Mouse (Mus musculus) heart, adult 2 months (tissue): ENCODE data around the gene Zswim1. TPM values are rescaled to one million over a fixed set of nuclear protein-coding genes. Genes with fewer than 3 reads are reported as not detected.

Source experiments
- DNase-seq, 2 experiments: peaks; one replicate each; pipeline ENCODE4 v3.0.0; 2021
- H3K27ac ChIP-seq: fragments of 200-600 bp; 2 replicates; pipeline ENCODE4 v1.8.1; 2022
- H3K27me3 ChIP-seq: fragments of 200-500 bp; 2 replicates; pipeline ENCODE4 v1.6.1; 2012; ENCODE audit warnings: mild to moderate bottlenecking, low read length, inconsistent platforms, mixed read lengths; ENCODE audit not compliant: control insufficient read depth, insufficient read depth
- H3K36me3 ChIP-seq: fragments of 200-500 bp; 2 replicates; pipeline ENCODE4 v1.6.1; 2012; ENCODE audit warnings: low read length, inconsistent platforms; ENCODE audit not compliant: control insufficient read depth, insufficient read depth
- H3K4me1 ChIP-seq: fragments of 200-500 bp; 2 replicates; pipeline ENCODE4 v1.6.1; 2011; ENCODE audit warnings: low read length; ENCODE audit not compliant: control insufficient read depth, insufficient read depth
- H3K4me3 ChIP-seq: fragments of 200-600 bp; 2 replicates; pipeline ENCODE4 v1.8.1; 2022
- H3K79me2 ChIP-seq: fragments of 200-500 bp; replicated peaks from 2 replicates; pipeline ENCODE4 v1.6.1; 2012; ENCODE audit warnings: mild to moderate bottlenecking, inconsistent platforms, low read length, moderate library complexity, mixed read lengths; ENCODE audit not compliant: control insufficient read depth, insufficient read depth
- H3K9ac ChIP-seq: fragments of 200-500 bp; 2 replicates; pipeline ENCODE4 v1.6.1; 2012; ENCODE audit warnings: low read depth, mild to moderate bottlenecking, control low read depth, inconsistent platforms, low read length, mixed read lengths
- CTCF ChIP-seq: fragments of 200-600 bp; IDR thresholded peaks from 2 replicates; pipeline ENCODE4 v1.8.1; 2022; ENCODE audit warnings: antibody characterized with exemption, mild to moderate bottlenecking, moderate library complexity
- EP300 ChIP-seq: fragments of 200-500 bp; IDR thresholded peaks from 2 replicates; pipeline ENCODE4 v1.6.1; 2011; ENCODE audit warnings: low read depth, low read length, control low read depth; ENCODE audit not compliant: insufficient read depth
- POLR2A ChIP-seq: fragments of 200-500 bp; IDR thresholded peaks from 2 replicates; pipeline ENCODE4 v1.6.1; 2011; ENCODE audit warnings: mild to moderate bottlenecking, low read depth, low read length, control low read depth; ENCODE audit not compliant: insufficient read depth
- WGBS: fragments of 180-500 bp; shearing (Covaris S2); methylation state at CpG from one replicate; pipeline ENCODE4 v1.1.7; 2018; 5-methylcytosine and 5-hydroxymethylcytosine counted together
- intact Hi-C: fragments of 180-260 bp; cut with DNase I; formaldehyde crosslinking; loops from one replicate; pipeline ENCODE4 v1.15.1; 2025
- polyA plus RNA-seq: library from polyadenylated mRNA; depleted of rRNA; stranded (reverse); fragments of >200 nt; gene quantifications from 2 replicates; pipeline ENCODE4 v1.2.3, GENCODE M21; 2012
- total RNA-seq, 2 experiments: library from RNA; stranded (reverse); gene quantifications; 2 replicates each; pipeline ENCODE4 v1.2.3; 2021

The Zswim1 gene
- total and polyA plus RNA-seq, 3 experiments = 4.5 to 5.3 (median 5.1) TPM

DNA sequence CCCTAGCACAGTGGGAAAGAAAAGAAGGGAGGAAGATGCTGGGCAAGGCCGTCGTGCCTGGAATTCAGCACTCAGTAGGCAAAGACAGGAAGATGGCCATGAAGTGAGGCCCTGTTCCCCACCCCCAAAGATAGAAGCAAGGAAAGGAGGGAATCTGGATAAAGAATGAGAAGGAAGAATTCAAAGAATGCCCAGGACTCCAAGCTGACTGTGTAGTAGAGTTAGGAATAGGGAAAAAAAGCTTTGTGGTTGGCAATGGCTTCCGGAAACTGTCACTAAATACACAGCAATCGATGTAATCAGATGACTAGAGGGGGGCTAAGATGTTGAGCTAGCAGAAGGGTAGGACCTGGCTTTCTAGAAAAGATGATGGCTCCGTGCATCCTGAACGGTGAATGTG lies 5.3 kb upstream of the Zswim1 start:
- H3K4me1 ChIP-seq = no peaks in the 10 kb centered on the region
- WGBS = 65% methylated on average over 6 of the region's 6 CpGs
- no peak for TF ChIP-seq CTCF
- TF ChIP-seq EP300 = no peak
- TF ChIP-seq POLR2A = no peak
- H3K9ac ChIP-seq = no peak overlapping the region
- H3K27ac ChIP-seq = no peak overlapping the region
- DNase-seq = no peak
- intact Hi-C loops = no loop called here
- H3K4me3 ChIP-seq = no peak overlapping the region
- H3K36me3 ChIP-seq = no peaks in the 10 kb centered on the region
- no peaks in the 10 kb centered on the region for H3K79me2 ChIP-seq
- H3K27me3 ChIP-seq = no peaks in the 10 kb centered on the region

GRCm38 (mm10) chr2:164817703-164818102 lies 4.8 kb upstream of the Zswim1 start:
- 65% methylated on average over 5 of the region's 5 CpGs for WGBS

DNA sequence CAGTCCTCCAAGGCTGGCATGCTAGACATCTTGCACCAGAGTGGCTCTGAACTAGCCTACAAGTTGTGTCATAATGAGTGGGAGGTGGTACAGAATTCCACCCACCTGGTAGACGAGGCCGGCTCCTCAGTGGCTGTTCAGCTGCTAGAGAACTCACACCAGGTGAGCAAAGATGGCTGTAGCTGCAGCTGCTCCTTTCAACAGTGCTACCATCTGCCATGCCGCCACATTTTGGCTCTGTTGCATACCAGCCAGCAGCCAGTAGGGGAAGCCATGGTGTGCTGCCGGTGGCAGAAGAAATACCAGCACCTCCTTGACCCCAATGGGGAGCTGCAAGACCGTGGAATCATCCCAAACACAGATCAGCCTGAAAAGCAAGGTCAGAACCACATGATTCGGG lies 1.4 kb upstream of the Zswim1 start:
- Histone ChIP-seq H3K27me3 (no peaks in the 10 kb centered on the region), H3K4me3 (no peak overlapping the region), H3K36me3 (no peaks in the 10 kb centered on the region), H3K9ac (no peak overlapping the region), H3K79me2 (no peaks in the 10 kb centered on the region), H3K4me1 (no peaks in the 10 kb centered on the region; the same call in 1 of the 2 replicates), H3K27ac (no peak overlapping the region)
- TF ChIP-seq CTCF (no peak), POLR2A (no peak), EP300 (no peak)
- intact Hi-C loops = no loop called here
- no peak for DNase-seq
- 82% methylated on average over 6 of the region's 6 CpGs for WGBS

More at GRCm38 (mm10) chr2:164817703-164818102, 4.8 kb upstream of the Zswim1 start:
- no peak for DNase-seq
- Histone ChIP-seq H3K4me3 (no peak overlapping the region), H3K27ac (no peak overlapping the region), H3K79me2 (no peaks in the 10 kb centered on the region), H3K9ac (no peak overlapping the region), H3K27me3 (no peaks in the 10 kb centered on the region), H3K36me3 (no peaks in the 10 kb centered on the region), H3K4me1 (no peaks in the 10 kb centered on the region)
- intact Hi-C loops = no loop called here
- TF ChIP-seq CTCF (no peak), POLR2A (no peak), EP300 (no peak)

DNA sequence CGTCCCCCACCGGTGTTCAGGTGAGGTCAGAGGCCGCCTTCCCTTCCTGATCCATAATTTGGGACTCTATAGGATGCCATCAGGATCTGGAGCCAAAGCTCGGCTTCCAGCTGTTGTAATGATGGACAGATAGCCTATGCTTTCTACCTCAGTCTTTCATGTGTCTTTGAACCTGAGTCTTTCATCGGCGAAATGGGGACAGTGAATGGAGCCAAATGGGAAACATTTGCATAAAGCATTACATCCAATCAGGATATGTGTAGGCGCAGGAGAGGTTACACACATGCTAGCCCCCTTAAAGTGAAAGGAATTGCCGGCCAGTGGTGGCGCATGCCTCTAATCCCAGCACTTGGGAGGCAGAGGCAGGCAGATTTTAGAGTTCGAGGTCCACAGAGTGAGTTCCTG lies 697 bp downstream of the Zswim1 start:
- no peaks in the 10 kb centered on the region for H3K79me2 ChIP-seq
- H3K27me3 ChIP-seq = no peaks in the 10 kb centered on the region
- H3K9ac ChIP-seq = peak overlapping the region; percentile 90
- intact Hi-C loops = loop anchor here (2.0 kb wide), 1 partner anchor 18 kb away; the partner anchor contains the start of genes Acot8 and Zswim3
- under 1% methylated on average over 10 of the region's 10 CpGs for WGBS
- no peak; the same call in 1 of the 2 replicates for TF ChIP-seq POLR2A
- peak; percentile 24; the same call in 1 of the 2 replicates for TF ChIP-seq CTCF
- TF ChIP-seq EP300 = no peak
- peak overlapping the region; percentile 80 for H3K27ac ChIP-seq
- no peaks in the 10 kb centered on the region; the same call in 1 of the 2 replicates for H3K4me1 ChIP-seq
- DNase-seq = no peak
- H3K4me3 ChIP-seq = peak overlapping the region; percentile 61
- H3K36me3 ChIP-seq = no peaks in the 10 kb centered on the region

DNA sequence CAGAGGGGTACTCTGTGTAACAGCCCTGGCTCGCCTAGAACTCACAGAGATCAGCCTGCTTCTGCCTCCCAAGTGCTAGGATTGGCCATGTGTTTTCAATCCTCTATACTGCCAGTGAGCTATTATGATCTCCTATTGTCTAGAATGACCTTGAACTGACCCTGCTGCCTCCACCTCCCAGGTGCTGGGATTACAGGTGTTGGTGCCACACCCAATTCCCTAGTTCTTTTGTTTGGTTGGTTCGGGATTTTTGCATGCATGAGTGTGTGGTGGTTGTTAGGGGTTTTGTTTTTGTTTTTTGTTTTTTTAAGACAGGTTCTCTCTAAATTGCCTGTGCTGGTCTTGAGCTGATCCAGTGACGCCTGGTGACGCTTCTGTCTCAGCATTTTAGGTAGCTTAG lies 1.5 kb downstream of the Zswim1 start:
- Histone ChIP-seq H3K9ac (no peak overlapping the region), H3K27ac (no peak overlapping the region), H3K27me3 (no peaks in the 10 kb centered on the region), H3K79me2 (no peaks in the 10 kb centered on the region), H3K36me3 (no peaks in the 10 kb centered on the region), H3K4me1 (no peaks in the 10 kb centered on the region; the same call in 1 of the 2 replicates), H3K4me3 (no peak overlapping the region)
- no peak for DNase-seq
- TF ChIP-seq CTCF = no peak
- WGBS = 88% methylated on average over 4 of the region's 4 CpGs
- intact Hi-C loops = loop anchor here (2.0 kb wide), 1 partner anchor 19 kb away; the partner anchor contains the start of genes Acot8 and Zswim3

GRCm38 (mm10) chr2:164825521-164825920 lies 3.0 kb downstream of the Zswim1 start:
- WGBS = 96% methylated on average over 17 of the region's 17 CpGs
- no peak for TF ChIP-seq CTCF
- no peak for TF ChIP-seq EP300
- TF ChIP-seq POLR2A = no peak
- no peak overlapping the region for H3K4me3 ChIP-seq
- intact Hi-C loops = no loop called here
- DNase-seq = no peak
- no peaks in the 10 kb centered on the region for H3K36me3 ChIP-seq
- H3K27ac ChIP-seq = no peak overlapping the region
- no peak overlapping the region for H3K9ac ChIP-seq
- no peaks in the 10 kb centered on the region for H3K27me3 ChIP-seq
- no peaks in the 10 kb centered on the region for H3K79me2 ChIP-seq
- no peaks in the 10 kb centered on the region; the same call in 1 of the 2 replicates for H3K4me1 ChIP-seq
